Mouse (Mus musculus) liver, embryonic 13.5 days (tissue): Measurements from ENCODE around the gene Esrrg. TPM values are rescaled to one million over a fixed set of nuclear protein-coding genes. Genes with fewer than 3 reads are reported as not detected.

Experiments
- ATAC-seq: fragments of 200-750 bp; cut with Nextera tagmentation; 2 replicates; pipeline ENCODE4 v1.8.0; 2017; ENCODE audit warnings: low read depth, mild to moderate bottlenecking, moderate number of reproducible peaks, moderate library complexity
- DNase-seq: peaks from one replicate; pipeline ENCODE4 v3.0.0; 2022
- H3K27ac ChIP-seq: fragments of 300-500 bp; sonication (generic); 2 replicates; pipeline ENCODE4 v1.5.1; 2015; ENCODE audit warnings: moderate library complexity, mild to moderate bottlenecking, inconsistent platforms
- H3K27me3 ChIP-seq: fragments of 300-500 bp; sonication (generic); 2 replicates; pipeline ENCODE4 v1.6.1; 2015; ENCODE audit warnings: mild to moderate bottlenecking, inconsistent platforms
- H3K36me3 ChIP-seq: fragments of 300-500 bp; sonication (generic); 2 replicates; pipeline ENCODE4 v1.6.1; 2015; ENCODE audit warnings: mild to moderate bottlenecking, inconsistent platforms
- H3K4me1 ChIP-seq: fragments of 300-500 bp; sonication (generic); replicated peaks from 2 replicates; pipeline ENCODE4 v1.6.1; 2015; ENCODE audit warnings: inconsistent platforms
- H3K4me2 ChIP-seq: fragments of 300-500 bp; sonication (generic); 2 replicates; pipeline ENCODE4 v1.6.1; 2015; ENCODE audit warnings: inconsistent platforms, mild to moderate bottlenecking, moderate library complexity
- H3K4me3 ChIP-seq: fragments of 300-500 bp; sonication (generic); replicated peaks from 2 replicates; pipeline ENCODE4 v1.5.1; 2015; ENCODE audit warnings: mild to moderate bottlenecking, inconsistent platforms
- H3K9ac ChIP-seq: fragments of 300-500 bp; sonication (generic); 2 replicates; pipeline ENCODE4 v1.6.1; 2015; ENCODE audit warnings: mild to moderate bottlenecking, inconsistent platforms
- H3K9me3 ChIP-seq: fragments of 300-500 bp; sonication (generic); replicated peaks from 2 replicates; pipeline ENCODE4 v1.6.1; 2016; ENCODE audit warnings: inconsistent platforms
- WGBS: fragments of 180-500 bp; shearing (Covaris S2); methylation state at CpG from one replicate; pipeline ENCODE4 v1.1.7; 2015; ENCODE audit not compliant: insufficient replicate concordance; 5-methylcytosine and 5-hydroxymethylcytosine counted together
- polyA plus RNA-seq: library from polyadenylated mRNA; unstranded; fragments of >200 nt; fragmentation: Nextera tagmentation; extraction: Ambion mirVana; gene quantifications from 2 replicates; pipeline ENCODE4 v1.2.1, GENCODE M21; 2015

Gene Esrrg
- polyA plus RNA-seq, 1 experiment from 2014 or later: 0.06 TPM

- Histone ChIP-seq H3K4me1 (no peaks in the 10 kb centered on the region), H3K9me3 (no peaks in the 10 kb centered on the region), H3K4me3 (no peak overlapping the region), H3K4me2 (no peak overlapping the region), H3K9ac (no peak overlapping the region), H3K36me3 (no peaks in the 10 kb centered on the region), H3K27me3 (0 out of 2 replicates have a peak, but pooled peaks cover 5% of the 10 kb centered on the region), H3K27ac (no peak overlapping the region)
- no peak for ATAC-seq
- no peak for DNase-seq
- 56% methylated on average over 13 of the region's 13 CpGs for WGBS
Observed at GRCm38 (mm10) chr1:188008476-188008875, 399.9 kb downstream of the Esrrg start.

GRCm38 (mm10) chr1:188009868-188010267 lies 401.3 kb downstream of the Esrrg start:
- no peak overlapping the region for H3K4me3 ChIP-seq
- no peak overlapping the region for H3K9ac ChIP-seq
- no peak overlapping the region for H3K4me2 ChIP-seq
- no peak for ATAC-seq
- DNase-seq: no peak
- no peaks in the 10 kb centered on the region for H3K9me3 ChIP-seq
- 58% methylated on average over 5 of the region's 5 CpGs for WGBS
- 0 out of 2 replicates have a peak, but pooled peaks cover 5% of the 10 kb centered on the region for H3K27me3 ChIP-seq
- H3K27ac ChIP-seq: no peak overlapping the region
- no peaks in the 10 kb centered on the region for H3K36me3 ChIP-seq
- no peaks in the 10 kb centered on the region for H3K4me1 ChIP-seq

- Histone ChIP-seq H3K36me3 (no peaks in the 10 kb centered on the region), H3K4me3 (no peak overlapping the region), H3K4me2 (no peak overlapping the region), H3K27ac (no peak overlapping the region), H3K27me3 (0 out of 2 replicates have a peak, but pooled peaks cover 5% of the 10 kb centered on the region), H3K4me1 (no peaks in the 10 kb centered on the region), H3K9me3 (no peaks in the 10 kb centered on the region), H3K9ac (no peak overlapping the region)
- no peak for DNase-seq
- no peak for ATAC-seq
- 49% methylated on average over 1 of the region's 1 CpGs for WGBS
Observed at GRCm38 (mm10) chr1:188010860-188011259, 402.3 kb downstream of the Esrrg start.

GRCm38 (mm10) chr1:188014411-188014810 lies 405.8 kb downstream of the Esrrg start:
- no peak for DNase-seq
- Histone ChIP-seq H3K36me3 (no peaks in the 10 kb centered on the region), H3K4me2 (no peak overlapping the region), H3K4me1 (no peaks in the 10 kb centered on the region), H3K4me3 (no peak overlapping the region), H3K9ac (no peak overlapping the region), H3K27ac (no peak overlapping the region), H3K9me3 (no peaks in the 10 kb centered on the region), H3K27me3 (no peaks in the 10 kb centered on the region)
- 54% methylated on average over 4 of the region's 4 CpGs for WGBS
- no peak for ATAC-seq

- H3K27me3 ChIP-seq: no peaks in the 10 kb centered on the region
- H3K4me1 ChIP-seq: no peaks in the 10 kb centered on the region
- ATAC-seq (no peak), DNase-seq (no peak)
- WGBS: 45% methylated on average over 14 of the region's 14 CpGs
- no peak overlapping the region for H3K27ac ChIP-seq
- no peaks in the 10 kb centered on the region for H3K9me3 ChIP-seq
- no peaks in the 10 kb centered on the region for H3K36me3 ChIP-seq
- no peak overlapping the region for H3K4me2 ChIP-seq
- H3K9ac ChIP-seq: no peak overlapping the region
- H3K4me3 ChIP-seq: no peak overlapping the region
Observed at GRCm38 (mm10) chr1:188017956-188018862, 409.6 kb downstream of the Esrrg start.

GRCm38 (mm10) chr1:188029205-188029604 lies 420.6 kb downstream of the Esrrg start:
- H3K27ac ChIP-seq: no peak overlapping the region
- no peaks in the 10 kb centered on the region for H3K36me3 ChIP-seq
- no peak overlapping the region for H3K4me2 ChIP-seq
- no peaks in the 10 kb centered on the region for H3K4me1 ChIP-seq
- H3K9ac ChIP-seq: no peak overlapping the region
- WGBS: 67% methylated on average over 8 of the region's 8 CpGs
- H3K27me3 ChIP-seq: no peaks in the 10 kb centered on the region
- ATAC-seq (no peak), DNase-seq (no peak)
- no peaks in the 10 kb centered on the region for H3K9me3 ChIP-seq
- H3K4me3 ChIP-seq: no peak overlapping the region

- no peak for ATAC-seq
- Histone ChIP-seq H3K4me1 (no peaks in the 10 kb centered on the region), H3K4me2 (no peak overlapping the region), H3K27ac (no peak overlapping the region), H3K9me3 (no peaks in the 10 kb centered on the region), H3K4me3 (no peak overlapping the region), H3K27me3 (no peaks in the 10 kb centered on the region), H3K36me3 (no peaks in the 10 kb centered on the region), H3K9ac (no peak overlapping the region)
- no peak for DNase-seq
- 43% methylated on average over 10 of the region's 10 CpGs for WGBS
Observed at GRCm38 (mm10) chr1:188030116-188030515, 421.5 kb downstream of the Esrrg start.

- 24% methylated on average over 4 of the region's 4 CpGs for WGBS
Observed at GRCm38 (mm10) chr1:188031276-188031675, 422.7 kb downstream of the Esrrg start.

GRCm38 (mm10) chr1:188035957-188036356 lies 427.4 kb downstream of the Esrrg start:
- Histone ChIP-seq H3K4me2 (no peak overlapping the region), H3K27me3 (no peaks in the 10 kb centered on the region), H3K9ac (no peak overlapping the region), H3K4me1 (no peaks in the 10 kb centered on the region), H3K9me3 (no peaks in the 10 kb centered on the region), H3K4me3 (no peak overlapping the region), H3K36me3 (no peaks in the 10 kb centered on the region), H3K27ac (no peak overlapping the region)
- no peak for ATAC-seq
- WGBS: 24% methylated on average over 8 of the region's 8 CpGs
- no peak for DNase-seq

More at GRCm38 (mm10) chr1:188031276-188031675, 422.7 kb downstream of the Esrrg start:
- DNase-seq: no peak
- no peak overlapping the region for H3K4me2 ChIP-seq
- H3K9ac ChIP-seq: no peak overlapping the region
- no peak overlapping the region for H3K27ac ChIP-seq
- no peak for ATAC-seq
- H3K4me1 ChIP-seq: no peaks in the 10 kb centered on the region
- no peak overlapping the region for H3K4me3 ChIP-seq
- no peaks in the 10 kb centered on the region for H3K9me3 ChIP-seq
- H3K36me3 ChIP-seq: no peaks in the 10 kb centered on the region
- H3K27me3 ChIP-seq: no peaks in the 10 kb centered on the region

- H3K9ac ChIP-seq: no peak overlapping the region
- H3K9me3 ChIP-seq: no peaks in the 10 kb centered on the region
- H3K27me3 ChIP-seq: no peaks in the 10 kb centered on the region
- DNase-seq (no peak), ATAC-seq (no peak)
- H3K27ac ChIP-seq: no peak overlapping the region
- H3K4me2 ChIP-seq: no peak overlapping the region
- H3K36me3 ChIP-seq: no peaks in the 10 kb centered on the region
- H3K4me3 ChIP-seq: no peak overlapping the region
- no peaks in the 10 kb centered on the region for H3K4me1 ChIP-seq
- 63% methylated on average over 6 of the region's 6 CpGs for WGBS
Observed at GRCm38 (mm10) chr1:188046691-188047121, 438.1 kb downstream of the Esrrg start.

GRCm38 (mm10) chr1:188047148-188047547 lies 438.6 kb downstream of the Esrrg start:
- H3K27ac ChIP-seq: no peak overlapping the region
- no peaks in the 10 kb centered on the region for H3K36me3 ChIP-seq
- H3K27me3 ChIP-seq: no peaks in the 10 kb centered on the region
- H3K4me3 ChIP-seq: no peak overlapping the region
- no peaks in the 10 kb centered on the region for H3K4me1 ChIP-seq
- DNase-seq (no peak), ATAC-seq (no peak)
- H3K9me3 ChIP-seq: no peaks in the 10 kb centered on the region
- no peak overlapping the region for H3K9ac ChIP-seq
- WGBS: 55% methylated on average over 3 of the region's 3 CpGs
- no peak overlapping the region for H3K4me2 ChIP-seq

- ATAC-seq (peak; percentile 60; the same call in 1 of the 2 replicates), DNase-seq (no peak)
- Histone ChIP-seq H3K9me3 (no peaks in the 10 kb centered on the region), H3K4me3 (peak overlapping the region; percentile 3; the same call in 1 of the 2 replicates), H3K27ac (no peak overlapping the region), H3K27me3 (no peaks in the 10 kb centered on the region), H3K4me2 (0 out of 2 replicates have a peak overlapping the region, but pooled peaks have one; percentile 17), H3K9ac (no peak overlapping the region), H3K4me1 (no peaks in the 10 kb centered on the region), H3K36me3 (no peaks in the 10 kb centered on the region)
- 46% methylated on average over 3 of the region's 3 CpGs for WGBS
Observed at GRCm38 (mm10) chr1:188055888-188056287, 447.3 kb downstream of the Esrrg start.
